Mouse (Mus musculus) Patski (cell line): Measurements from ENCODE around the gene Slc44a4. TPM values are rescaled to one million over a fixed set of nuclear protein-coding genes. Genes with fewer than 3 reads are reported as not detected.
A peak's percentile ranks its signal among the peaks of the same experiment; 100 is the strongest.

Source experiments
- ATAC-seq: fragments of 100-300 bp; one replicate; pipeline ENCODE4 v1.8.0; 2021
- CTCF ChIA-PET: fragments of 350-600 bp; sonication (Branson Sonifier 250); formaldehyde crosslinking; loops from one replicate; lab custom pipeline; 2022; ENCODE audit warnings: inconsistent platforms; lab: Charles Lee
- POLR2A ChIA-PET: fragments of 350-600 bp; sonication (Branson Sonifier 250); formaldehyde crosslinking; loops from one replicate; lab custom pipeline; 2022; ENCODE audit warnings: antibody characterized with exemption, inconsistent platforms; lab: Charles Lee
- DNase-seq: peaks from one replicate; pipeline ENCODE4 v3.0.0-alpha.2; 2011; ENCODE audit warnings: low read depth, low spot score
- H3K27me3 ChIP-seq: fragments of 371-371 bp; one replicate; pipeline ENCODE4 v1.5.1; 2021
- CTCF ChIP-seq: fragments of 100-300 bp; IDR thresholded peaks from one replicate; pipeline ENCODE4 v1.5.1; 2021
- in situ Hi-C: fragments of 300-500 bp; cut with MboI; formaldehyde crosslinking; loops from 3 replicates; pipeline ENCODE4 v1.11.1; 2018; ENCODE audit warnings: low pct_unique_long_range_greater_than_20kb, mixed read lengths
- polyA plus RNA-seq: library from polyadenylated mRNA; unstranded; gene quantifications from one replicate; pipeline ENCODE4 v1.2.3, GENCODE M21; 2021

Slc44a4 gene
- polyA plus RNA-seq, result 0.37 TPM

DNA sequence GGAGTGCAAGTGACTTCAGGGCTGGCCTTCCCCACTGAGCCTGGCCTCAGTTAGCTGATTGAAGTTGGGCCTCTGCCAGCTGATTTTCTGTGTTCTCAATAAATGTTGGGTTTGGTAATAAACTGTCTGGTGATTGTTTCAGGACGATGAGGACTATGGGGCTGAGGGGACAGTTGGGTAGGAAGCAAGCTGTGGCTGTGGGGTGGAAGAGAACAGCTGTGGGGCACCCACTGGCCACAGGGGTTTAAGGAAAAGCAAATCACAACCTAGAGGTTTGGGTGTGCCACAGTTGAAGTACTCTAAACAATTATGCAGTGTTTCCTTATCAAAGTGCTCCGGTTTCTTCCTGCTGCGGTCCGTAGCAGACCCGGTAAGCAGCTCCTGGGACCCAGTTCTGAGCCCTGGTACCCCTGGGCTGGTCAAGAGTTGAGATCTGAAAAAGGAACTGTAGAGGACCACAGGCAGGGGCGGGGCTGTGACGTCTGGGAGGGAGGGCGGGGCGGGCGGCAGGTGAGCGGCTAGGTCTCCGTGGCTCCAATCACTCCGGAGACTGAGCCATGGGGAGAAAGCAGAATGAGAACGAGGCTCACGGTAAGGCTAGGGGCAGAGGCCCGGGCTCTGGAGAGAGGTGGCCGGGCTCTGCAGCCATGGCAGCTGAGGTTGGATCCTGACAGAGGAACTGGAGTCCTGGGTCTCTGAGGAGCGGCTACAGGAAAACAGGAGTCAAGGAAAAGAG lies at the start of gene Slc44a4:
TSS of gene Slc44a4 (plus strand) at position 537 of the 736 bp plus-strand sequence.
- in situ Hi-C loops, result loop anchor here (5.0 kb wide), 1 partner anchor 33 kb away; no protein-coding TSS in a partner anchor
- no peak for ATAC-seq
- CTCF ChIA-PET, result interaction anchor here (1.6 kb wide), 1 partner anchor 11 kb away, joined by 5 read pairs; no protein-coding TSS in a partner anchor
- no peak for TF ChIP-seq CTCF
- POLR2A ChIA-PET, result interaction anchor here (0.6 to 1.3 kb wide), 5 partner anchors 8 to 279 kb away, joined by 3 to 5 read pairs (median 4); no protein-coding TSS in a partner anchor
- no peak for DNase-seq
- H3K27me3 ChIP-seq, result no peaks in the 10 kb centered on the region

- in situ Hi-C loops, result no loop called here
- no peak for TF ChIP-seq CTCF
- ATAC-seq (no peak), DNase-seq (no peak)
- no peaks in the 10 kb centered on the region for H3K27me3 ChIP-seq
- ChIA-PET CTCF (interaction anchor here (1.0 kb wide), 1 partner anchor 14 kb away, joined by 3 read pairs; the partner anchor contains the start of gene Zbtb12), POLR2A (no interaction called here)
Observed at GRCm38 (mm10) chr17:34865981-34866380, 48.3 kb upstream of the Slc44a4 start.

- DNase-seq (no peak), ATAC-seq (no peak)
- POLR2A ChIA-PET, result no interaction called here
- TF ChIP-seq CTCF, result no peak
- in situ Hi-C loops, result no loop called here
- CTCF ChIA-PET, result no interaction called here
- no peaks in the 10 kb centered on the region for H3K27me3 ChIP-seq
Observed at GRCm38 (mm10) chr17:34874321-34874720, 39.9 kb upstream of the Slc44a4 start.

GRCm38 (mm10) chr17:34879336-34879879 lies 34.9 kb upstream of the Slc44a4 start, which contains the start of gene Zbtb12:
Gene Zbtb12, plus strand, starts transcription at chr17:34879483.
- in situ Hi-C loops, result no loop called here
- no peak for TF ChIP-seq CTCF
- ATAC-seq (no peak), DNase-seq (no peak)
- ChIA-PET POLR2A (interaction anchor here (0.7 kb wide), 1 partner anchor 18 kb away, joined by 3 read pairs; no protein-coding TSS in a partner anchor), CTCF (interaction anchor here (1.4 to 2.5 kb wide), 2 partner anchors 13 to 23 kb away, joined by 3 to 15 read pairs; no protein-coding TSS in a partner anchor)
- no peaks in the 10 kb centered on the region for H3K27me3 ChIP-seq

DNA sequence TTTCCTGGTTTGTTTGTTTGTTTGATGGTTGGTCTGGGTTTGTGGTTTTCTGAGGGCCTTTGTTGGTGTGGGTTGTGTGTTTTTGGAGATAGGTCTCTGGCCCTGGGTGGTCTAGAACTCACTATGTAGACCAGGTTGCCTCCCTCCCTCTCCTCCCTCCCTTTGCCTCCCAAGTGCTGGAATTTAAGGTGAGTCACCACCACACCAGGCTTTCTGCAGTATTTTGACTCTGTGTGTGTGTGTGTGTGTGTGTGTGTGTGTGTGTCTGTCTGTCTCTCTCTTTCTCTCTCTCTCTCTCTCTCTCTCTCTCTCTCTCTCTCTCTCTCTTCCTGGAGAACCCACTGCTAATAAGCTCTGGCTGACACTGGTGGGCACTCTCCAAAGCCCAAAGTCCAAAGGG lies 33.1 kb upstream of the Slc44a4 start:
- no peaks in the 10 kb centered on the region for H3K27me3 ChIP-seq
- DNase-seq (no peak), ATAC-seq (no peak)
- ChIA-PET POLR2A (interaction anchor here (0.7 to 1.1 kb wide), 3 partner anchors 11 to 157 kb away, joined by 3 to 4 read pairs (median 4); no protein-coding TSS in a partner anchor), CTCF (interaction anchor here (1.2 kb wide), 1 partner anchor 9 kb away, joined by 3 read pairs; no protein-coding TSS in a partner anchor)
- no peak for TF ChIP-seq CTCF
- in situ Hi-C loops, result no loop called here

DNA sequence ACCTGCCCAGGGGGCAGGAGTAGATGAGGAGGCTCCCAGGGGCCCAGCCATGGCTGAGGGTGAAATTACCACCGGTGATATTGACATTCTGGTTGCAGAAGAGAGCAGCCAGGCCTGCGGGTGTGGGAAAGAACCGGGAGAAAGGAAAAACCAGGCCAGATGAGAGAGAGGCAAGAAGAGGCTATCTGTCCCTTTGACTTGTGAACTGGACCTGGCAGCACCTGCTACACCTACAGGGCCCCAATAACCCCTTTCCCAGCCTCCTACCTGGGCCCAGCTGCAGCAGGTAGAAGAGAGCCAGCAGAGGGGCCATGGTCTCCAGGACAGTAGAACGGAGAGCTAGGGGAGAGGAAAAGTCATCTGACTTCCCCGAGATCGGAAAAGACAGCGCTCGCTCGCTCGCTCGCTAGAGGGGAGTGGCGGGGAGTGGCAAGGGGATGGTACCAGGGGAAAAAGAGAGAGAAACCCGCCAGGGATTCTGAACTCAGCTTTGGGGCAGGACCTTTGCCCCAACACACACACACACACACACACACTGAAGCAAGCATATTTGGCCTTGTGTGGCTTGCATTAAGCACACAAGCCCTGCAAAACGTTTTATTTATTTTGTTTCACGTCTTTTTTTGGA lies 32.5 kb upstream of the Slc44a4 start, which contains the start of gene Gm20547:
TSS of gene Gm20547 (minus strand) at position 360 of the 628 bp plus-strand sequence.
- no peak for TF ChIP-seq CTCF
- POLR2A ChIA-PET, result interaction anchor here (0.7 to 1.1 kb wide), 2 partner anchors 12 to 16 kb away, joined by 3 to 4 read pairs; no protein-coding TSS in a partner anchor
- CTCF ChIA-PET, result interaction anchor here (2.2 kb wide), 1 partner anchor 25 kb away, joined by 5 read pairs; no protein-coding TSS in a partner anchor
- ATAC-seq (no peak), DNase-seq (no peak)
- no peaks in the 10 kb centered on the region for H3K27me3 ChIP-seq
- in situ Hi-C loops, result no loop called here

DNA sequence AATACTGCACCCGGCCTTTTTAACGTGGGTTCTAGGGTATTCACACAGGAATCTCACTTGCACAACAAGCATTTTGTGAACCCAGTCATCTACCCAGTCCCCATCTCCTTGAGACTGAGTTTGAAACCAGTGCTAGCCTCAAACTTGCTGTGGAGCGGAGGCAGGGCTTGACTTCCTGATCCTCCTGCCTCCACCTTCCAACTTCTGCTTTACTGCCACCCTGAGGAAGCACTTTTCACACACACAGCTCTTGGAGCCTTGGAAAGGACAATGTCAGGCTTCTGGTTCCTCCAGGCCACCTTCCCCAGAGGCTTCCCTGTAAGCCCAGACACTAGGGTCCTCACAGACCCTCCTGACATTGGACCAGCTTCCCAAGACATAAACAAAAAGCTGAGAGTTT lies 30.9 kb upstream of the Slc44a4 start:
- ATAC-seq (peak; percentile 49), DNase-seq (no peak)
- in situ Hi-C loops, result no loop called here
- no peak for TF ChIP-seq CTCF
- ChIA-PET POLR2A (no interaction called here), CTCF (interaction anchor here (0.9 to 2.2 kb wide), 3 partner anchors 27 to 41 kb away, joined by 3 to 5 read pairs (median 4); no protein-coding TSS in a partner anchor)
- no peaks in the 10 kb centered on the region for H3K27me3 ChIP-seq

GRCm38 (mm10) chr17:34884704-34885103 lies 29.6 kb upstream of the Slc44a4 start:
- H3K27me3 ChIP-seq, result no peaks in the 10 kb centered on the region
- no peak for TF ChIP-seq CTCF
- DNase-seq, result no peak
- in situ Hi-C loops, result no loop called here
- ATAC-seq, result no peak
- CTCF ChIA-PET, result interaction anchor here (1.9 kb wide), 1 partner anchor 29 kb away, joined by 6 read pairs; no protein-coding TSS in a partner anchor
- POLR2A ChIA-PET, result interaction anchor here (1.0 kb wide), 1 partner anchor 9 kb away, joined by 4 read pairs; no protein-coding TSS in a partner anchor

- POLR2A ChIA-PET, result interaction anchor here (0.6 kb wide), 1 partner anchor 17 kb away, joined by 4 read pairs; no protein-coding TSS in a partner anchor
- H3K27me3 ChIP-seq, result no peaks in the 10 kb centered on the region
- no peak for DNase-seq
- peak; percentile 31 for ATAC-seq
- no peak for TF ChIP-seq CTCF
- in situ Hi-C loops, result no loop called here
- CTCF ChIA-PET, result interaction anchor here (1.9 kb wide), 1 partner anchor 30 kb away, joined by 6 read pairs; no protein-coding TSS in a partner anchor
Observed at GRCm38 (mm10) chr17:34885615-34886014, 28.7 kb upstream of the Slc44a4 start.

GRCm38 (mm10) chr17:34887942-34888341 lies 26.3 kb upstream of the Slc44a4 start:
- DNase-seq, result no peak

More at GRCm38 (mm10) chr17:34887942-34888341, 26.3 kb upstream of the Slc44a4 start:
- no peaks in the 10 kb centered on the region for H3K27me3 ChIP-seq
- ATAC-seq, result no peak
- no peak for TF ChIP-seq CTCF
- CTCF ChIA-PET, result no interaction called here
- POLR2A ChIA-PET, result no interaction called here
- in situ Hi-C loops, result no loop called here
